Mouse (Mus musculus) forebrain, embryonic 14.5 days (tissue): ENCODE data around the gene Gpr37l1. TPM values are rescaled to one million over a fixed set of nuclear protein-coding genes. Genes with fewer than 3 reads are reported as not detected.

Experiments used
- ATAC-seq: fragments of 200-750 bp; cut with Nextera tagmentation; 2 replicates; pipeline ENCODE4 v1.8.0; 2017; ENCODE audit warnings: mild to moderate bottlenecking, moderate library complexity
- DNase-seq: peaks from one replicate; pipeline ENCODE4 v3.0.0-alpha.2; 2015; ENCODE audit warnings: low spot score
- H3K27ac ChIP-seq: fragments of 300-500 bp; sonication (generic); 2 replicates; pipeline ENCODE4 v1.5.1; 2014; ENCODE audit warnings: low read depth, mild to moderate bottlenecking, control low read depth, low read length, moderate library complexity
- H3K27me3 ChIP-seq: fragments of 300-500 bp; sonication (generic); replicated peaks from 2 replicates; pipeline ENCODE4 v1.6.1; 2014; ENCODE audit warnings: low read length, control low read depth, mixed read lengths; ENCODE audit not compliant: control insufficient read depth, insufficient read depth
- H3K36me3 ChIP-seq: fragments of 300-500 bp; sonication (generic); 2 replicates; pipeline ENCODE4 v1.6.1; 2014; ENCODE audit warnings: low read length, control low read depth; ENCODE audit not compliant: control insufficient read depth, insufficient read depth
- H3K4me1 ChIP-seq: fragments of 300-500 bp; sonication (generic); 2 replicates; pipeline ENCODE4 v1.6.1; 2014; ENCODE audit warnings: antibody characterized with exemption, low read length, control low read depth; ENCODE audit not compliant: control insufficient read depth, insufficient read depth
- H3K4me2 ChIP-seq: fragments of 300-500 bp; sonication (generic); 2 replicates; pipeline ENCODE4 v1.6.1; 2014; ENCODE audit warnings: mild to moderate bottlenecking, control low read depth, low read length
- H3K4me3 ChIP-seq: fragments of 300-500 bp; sonication (generic); 2 replicates; pipeline ENCODE4 v1.5.1; 2014; ENCODE audit warnings: low read depth, low read length, control low read depth
- H3K9ac ChIP-seq: fragments of 300-500 bp; sonication (generic); 2 replicates; pipeline ENCODE4 v1.6.1; 2014; ENCODE audit warnings: mild to moderate bottlenecking, low read length, control low read depth, moderate library complexity
- H3K9me3 ChIP-seq: fragments of 300-500 bp; sonication (generic); replicated peaks from 2 replicates; pipeline ENCODE4 v1.6.1; 2016; ENCODE audit warnings: low read length, control low read depth, mixed read lengths; ENCODE audit not compliant: control insufficient read depth
- WGBS: fragments of 180-500 bp; shearing (Covaris S2); extraction: QIAGEN DNeasy Blood & Tissue Kit; methylation state at CpG from one replicate; pipeline ENCODE4 v1.1.7; 2014; 5-methylcytosine and 5-hydroxymethylcytosine counted together
- polyA plus RNA-seq: library from polyadenylated mRNA; unstranded; fragments of >200 nt; fragmentation: Nextera tagmentation; extraction: Ambion mirVana; gene quantifications from 2 replicates; pipeline ENCODE4 v1.2.1, GENCODE M21; 2014

The Gpr37l1 gene
- polyA plus RNA-seq, 1 experiment from 2014 or later: 0.24 TPM

DNA sequence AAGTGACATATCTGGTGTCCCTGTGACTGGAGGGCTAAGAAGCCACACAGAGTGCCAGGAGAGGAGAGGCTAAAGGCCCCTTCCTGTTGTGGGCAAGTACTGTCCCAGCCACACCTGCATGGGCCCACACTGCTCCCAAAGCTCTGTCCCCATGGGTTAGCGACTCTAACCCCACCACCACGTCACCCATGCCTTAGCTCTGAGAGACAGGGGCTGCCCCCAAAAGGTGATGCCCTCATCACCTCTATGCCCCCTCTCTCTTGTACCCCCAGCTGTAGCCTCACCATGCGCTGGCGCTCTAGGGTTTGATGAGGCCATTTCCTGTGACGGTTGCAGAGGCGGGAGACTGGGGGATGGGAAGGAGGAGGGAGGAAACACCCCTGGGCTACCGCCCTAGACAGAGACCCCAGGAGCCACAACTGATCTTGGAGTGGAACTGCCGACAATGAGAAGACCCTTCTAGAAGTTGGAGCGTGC is 34.5 kb downstream of the Gpr37l1 start:
- no peak overlapping the region for H3K4me2 ChIP-seq
- no peaks in the 10 kb centered on the region for H3K9me3 ChIP-seq
- ATAC-seq (no peak), DNase-seq (no peak)
- no peak overlapping the region for H3K27ac ChIP-seq
- H3K4me1 ChIP-seq: no peaks in the 10 kb centered on the region
- H3K27me3 ChIP-seq: no peaks in the 10 kb centered on the region
- no peak overlapping the region for H3K4me3 ChIP-seq
- H3K9ac ChIP-seq: no peak overlapping the region
- no peaks in the 10 kb centered on the region for H3K36me3 ChIP-seq
- 82% methylated on average over 9 of the region's 9 CpGs for WGBS

- Histone ChIP-seq H3K4me3 (no peak within 1 kb of the TSS), H3K27me3 (no peaks in the 10 kb centered on the region), H3K4me1 (no peaks in the 10 kb centered on the region), H3K9me3 (no peaks in the 10 kb centered on the region), H3K4me2 (no peak within 1 kb of the TSS), H3K36me3 (no peaks in the 10 kb centered on the region), H3K27ac (no peak within 1 kb of the TSS), H3K9ac (no peak within 1 kb of the TSS)
- ATAC-seq: no peak
- WGBS: 38% methylated on average over 10 of the region's 10 CpGs
- no peak for DNase-seq
Measured at GRCm38 (mm10) chr1:135132473-135132872, 35.0 kb downstream of the Gpr37l1 start, which contains the start of gene Ptpn7. Gene Ptpn7, plus strand, starts transcription at chr1:135132700.

GRCm38 (mm10) chr1:135131560-135131959 is 35.9 kb downstream of the Gpr37l1 start:
- no peak overlapping the region for H3K9ac ChIP-seq
- DNase-seq: no peak
- no peaks in the 10 kb centered on the region for H3K27me3 ChIP-seq
- H3K4me1 ChIP-seq: no peaks in the 10 kb centered on the region
- H3K9me3 ChIP-seq: no peaks in the 10 kb centered on the region
- no peak overlapping the region for H3K4me3 ChIP-seq
- no peak for ATAC-seq
- H3K27ac ChIP-seq: no peak overlapping the region
- WGBS: 59% methylated on average over 8 of the region's 8 CpGs
- no peaks in the 10 kb centered on the region for H3K36me3 ChIP-seq
- no peak overlapping the region for H3K4me2 ChIP-seq

- ATAC-seq: no peak
- no peaks in the 10 kb centered on the region for H3K4me1 ChIP-seq
- no peak overlapping the region for H3K4me2 ChIP-seq
- no peaks in the 10 kb centered on the region for H3K9me3 ChIP-seq
- WGBS: 46% methylated on average over 6 of the region's 6 CpGs
- no peaks in the 10 kb centered on the region for H3K27me3 ChIP-seq
- H3K27ac ChIP-seq: no peak overlapping the region
- H3K36me3 ChIP-seq: no peaks in the 10 kb centered on the region
- H3K9ac ChIP-seq: no peak overlapping the region
- no peak for DNase-seq
- H3K4me3 ChIP-seq: no peak overlapping the region
Measured at GRCm38 (mm10) chr1:135131034-135131433, 36.4 kb downstream of the Gpr37l1 start.

- DNase-seq: no peak
Measured at GRCm38 (mm10) chr1:135130376-135131018, 37.0 kb downstream of the Gpr37l1 start.

GRCm38 (mm10) chr1:135129543-135130183 is 37.8 kb downstream of the Gpr37l1 start:
- no peaks in the 10 kb centered on the region for H3K9me3 ChIP-seq
- H3K36me3 ChIP-seq: no peaks in the 10 kb centered on the region
- H3K4me1 ChIP-seq: no peaks in the 10 kb centered on the region
- WGBS: 63% methylated on average over 9 of the region's 9 CpGs
- H3K9ac ChIP-seq: no peak overlapping the region
- no peak overlapping the region for H3K27ac ChIP-seq
- DNase-seq: no peak
- no peak overlapping the region for H3K4me3 ChIP-seq
- H3K4me2 ChIP-seq: no peak overlapping the region
- ATAC-seq: no peak
- no peaks in the 10 kb centered on the region for H3K27me3 ChIP-seq

More at GRCm38 (mm10) chr1:135130376-135131018, 37.0 kb downstream of the Gpr37l1 start:
- Histone ChIP-seq H3K9ac (no peak overlapping the region), H3K27me3 (no peaks in the 10 kb centered on the region), H3K9me3 (no peaks in the 10 kb centered on the region), H3K27ac (no peak overlapping the region), H3K4me3 (no peak overlapping the region), H3K36me3 (no peaks in the 10 kb centered on the region), H3K4me1 (no peaks in the 10 kb centered on the region), H3K4me2 (no peak overlapping the region)
- WGBS: 46% methylated on average over 2 of the region's 2 CpGs
- ATAC-seq: no peak

- Histone ChIP-seq H3K4me1 (no peaks in the 10 kb centered on the region), H3K4me3 (no peak overlapping the region), H3K36me3 (no peaks in the 10 kb centered on the region), H3K4me2 (no peak overlapping the region), H3K27me3 (no peaks in the 10 kb centered on the region), H3K27ac (no peak overlapping the region), H3K9me3 (no peaks in the 10 kb centered on the region), H3K9ac (no peak overlapping the region)
- WGBS: 31% methylated on average over 9 of the region's 9 CpGs
- DNase-seq (no peak), ATAC-seq (no peak)
Measured at GRCm38 (mm10) chr1:135128986-135129385, 38.5 kb downstream of the Gpr37l1 start.

DNA sequence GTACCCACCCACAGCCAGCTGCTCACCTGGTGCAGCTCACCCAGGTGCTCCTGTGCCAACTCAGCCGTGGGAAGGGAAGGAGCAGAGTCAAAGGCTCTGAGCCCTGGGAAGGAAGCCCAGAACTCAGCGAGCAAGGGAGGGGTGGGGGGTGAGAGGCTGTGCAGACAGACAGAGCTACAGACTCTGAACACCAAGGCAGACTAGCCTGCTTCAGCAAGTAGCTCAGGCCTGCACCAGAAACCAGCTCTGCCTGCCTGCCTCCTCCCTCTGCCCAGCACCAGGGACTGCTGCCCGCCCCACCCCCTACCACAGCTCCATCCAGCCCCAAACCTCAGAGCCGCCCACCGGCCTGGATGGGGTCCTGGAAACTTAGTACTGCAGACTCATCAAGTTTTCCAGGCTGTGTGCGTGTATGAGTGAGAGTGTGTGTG is 39.5 kb downstream of the Gpr37l1 start:
- no peak overlapping the region for H3K27ac ChIP-seq
- DNase-seq (no peak), ATAC-seq (no peak)
- no peaks in the 10 kb centered on the region for H3K9me3 ChIP-seq
- WGBS: 57% methylated on average over 6 of the region's 6 CpGs
- no peaks in the 10 kb centered on the region for H3K36me3 ChIP-seq
- H3K27me3 ChIP-seq: no peaks in the 10 kb centered on the region
- no peaks in the 10 kb centered on the region for H3K4me1 ChIP-seq
- no peak overlapping the region for H3K4me3 ChIP-seq
- H3K9ac ChIP-seq: no peak overlapping the region
- H3K4me2 ChIP-seq: no peak overlapping the region

DNA sequence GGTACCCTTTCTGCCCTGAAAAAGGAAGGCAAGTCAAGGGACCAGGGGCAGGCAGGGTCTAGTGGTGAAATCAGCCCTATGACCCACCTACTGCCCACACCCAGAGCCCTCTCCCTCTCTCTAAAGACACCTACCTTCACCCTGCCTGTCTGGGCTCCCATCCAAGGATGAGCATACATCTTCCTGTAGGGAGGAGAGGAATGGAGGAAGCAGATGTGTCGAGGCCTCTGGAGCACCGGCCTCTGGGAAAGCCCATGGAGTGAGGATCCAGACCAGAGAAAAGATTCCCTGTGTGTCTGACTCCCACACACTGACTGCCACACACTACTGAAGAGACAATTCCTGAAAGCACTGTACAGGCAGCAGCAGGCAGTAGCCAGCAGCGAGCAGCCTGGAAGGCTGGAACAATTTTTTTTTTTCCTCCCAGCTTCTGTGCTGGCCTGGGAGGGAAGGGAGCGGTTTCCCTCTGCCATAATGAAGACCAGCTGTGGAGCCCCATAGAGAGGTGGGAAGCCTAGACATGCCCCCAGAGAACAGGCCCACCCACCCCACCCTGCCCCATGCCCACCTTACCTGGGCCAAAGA is 40.9 kb downstream of the Gpr37l1 start:
- no peak overlapping the region for H3K9ac ChIP-seq
- ATAC-seq (no peak), DNase-seq (no peak)
- WGBS: 70% methylated on average over 4 of the region's 4 CpGs
- no peaks in the 10 kb centered on the region for H3K27me3 ChIP-seq
- no peaks in the 10 kb centered on the region for H3K9me3 ChIP-seq
- no peaks in the 10 kb centered on the region for H3K4me1 ChIP-seq
- no peak overlapping the region for H3K4me2 ChIP-seq
- H3K4me3 ChIP-seq: no peak overlapping the region
- H3K36me3 ChIP-seq: no peaks in the 10 kb centered on the region
- H3K27ac ChIP-seq: no peak overlapping the region
